Mouse (Mus musculus): ENCODE measurements at regions not wholly inside any gene's neighbourhood (a gene's known extent, or its start where the extent isn't known, plus 50 kb on each side); places are given as distances from the start of the nearest gene placed in this dataset.

- no peak for DNase-seq (ENCODE audit: low spot score in 2 of 2)
Observed at GRCm38 (mm10) chrX:106985684-106986083, 65.3 kb downstream of the Lpar4 start.

GRCm38 (mm10) chrX:106986794-106987193 is 66.4 kb downstream of the Lpar4 start:
- DNase-seq (ENCODE audit: low spot score in 2 of 2), result no peak

- no peak for DNase-seq (ENCODE audit: low spot score in 2 of 2)
Observed at GRCm38 (mm10) chrX:106987779-106988178, 67.4 kb downstream of the Lpar4 start.

- DNase-seq (ENCODE audit: low spot score in 2 of 2), result no peak
Observed at GRCm38 (mm10) chrX:107004496-107004895, 83.8 kb upstream of the P2ry10 start.

- no peak for DNase-seq (ENCODE audit: low spot score in 2 of 2)
Observed at GRCm38 (mm10) chrX:107008968-107009367, 79.3 kb upstream of the P2ry10 start.

- peak; percentile 31 to 42 for DNase-seq (ENCODE audit: low spot score in 2 of 2)
Observed at GRCm38 (mm10) chrX:107012615-107013014, 75.7 kb upstream of the P2ry10 start.

GRCm38 (mm10) chrX:107015335-107015734 is 73.0 kb upstream of the P2ry10 start:
- DNase-seq (ENCODE audit: low spot score in 2 of 2), result no peak

- no peak for DNase-seq (ENCODE audit: low spot score in 2 of 2)
Observed at GRCm38 (mm10) chrX:107031726-107032125, 56.6 kb upstream of the P2ry10 start.

- no peak for DNase-seq (ENCODE audit: low spot score in 2 of 2)
Observed at GRCm38 (mm10) chrX:107038041-107038440, 50.3 kb upstream of the P2ry10 start.

Data from natural killer cell, adult 2 months (primary cell).